Mouse (Mus musculus) liver, embryonic 16.5 days (tissue): ENCODE results near the gene Des. TPM values are rescaled to one million over a fixed set of nuclear protein-coding genes. Genes with fewer than 3 reads are reported as not detected.

Source experiments
- ATAC-seq: fragments of 200-750 bp; cut with Nextera tagmentation; 2 replicates; pipeline ENCODE4 v1.8.0; 2017; ENCODE audit warnings: low read depth, mild to moderate bottlenecking, moderate number of reproducible peaks, moderate library complexity
- H3K27ac ChIP-seq: fragments of 300-500 bp; sonication (generic); 2 replicates; pipeline ENCODE4 v1.5.1; 2014; ENCODE audit warnings: mild to moderate bottlenecking, low read length
- H3K27me3 ChIP-seq: fragments of 300-500 bp; sonication (generic); 2 replicates; pipeline ENCODE4 v1.6.1; 2014; ENCODE audit warnings: low read depth, low read length, mixed read lengths; ENCODE audit not compliant: control insufficient read depth, insufficient read depth
- H3K36me3 ChIP-seq: fragments of 300-500 bp; sonication (generic); 2 replicates; pipeline ENCODE4 v1.6.1; 2014; ENCODE audit warnings: mild to moderate bottlenecking; ENCODE audit not compliant: control insufficient read depth, insufficient read depth
- H3K4me1 ChIP-seq: fragments of 300-500 bp; sonication (generic); 2 replicates; pipeline ENCODE4 v1.6.1; 2014; ENCODE audit warnings: low read depth, low read length, mixed read lengths; ENCODE audit not compliant: control insufficient read depth
- H3K4me2 ChIP-seq: fragments of 300-500 bp; sonication (generic); 2 replicates; pipeline ENCODE4 v1.6.1; 2014; ENCODE audit warnings: low read depth, low read length, mixed read lengths
- H3K4me3 ChIP-seq: fragments of 300-500 bp; sonication (generic); 2 replicates; pipeline ENCODE4 v1.5.1; 2014; ENCODE audit warnings: low read depth, mild to moderate bottlenecking, low read length
- H3K9ac ChIP-seq: fragments of 300-500 bp; sonication (generic); 2 replicates; pipeline ENCODE4 v1.6.1; 2014; ENCODE audit warnings: low read depth, low read length
- H3K9me3 ChIP-seq: fragments of 300-500 bp; sonication (generic); replicated peaks from 2 replicates; pipeline ENCODE4 v1.6.1; 2016; ENCODE audit warnings: low read length; ENCODE audit not compliant: control insufficient read depth
- WGBS: fragments of 180-500 bp; shearing (Covaris S2); extraction: QIAGEN DNeasy Blood & Tissue Kit; methylation state at CpG from one replicate; pipeline ENCODE4 v1.1.7; 2014; ENCODE audit not compliant: insufficient replicate concordance; 5-methylcytosine and 5-hydroxymethylcytosine counted together
- polyA plus RNA-seq: library from polyadenylated mRNA; unstranded; fragments of >200 nt; fragmentation: Nextera tagmentation; extraction: Ambion mirVana; gene quantifications from 2 replicates; pipeline ENCODE4 v1.2.1, GENCODE M21; 2015

Gene Des
- polyA plus RNA-seq, 1 experiment from 2014 or later = 13.9 TPM

DNA sequence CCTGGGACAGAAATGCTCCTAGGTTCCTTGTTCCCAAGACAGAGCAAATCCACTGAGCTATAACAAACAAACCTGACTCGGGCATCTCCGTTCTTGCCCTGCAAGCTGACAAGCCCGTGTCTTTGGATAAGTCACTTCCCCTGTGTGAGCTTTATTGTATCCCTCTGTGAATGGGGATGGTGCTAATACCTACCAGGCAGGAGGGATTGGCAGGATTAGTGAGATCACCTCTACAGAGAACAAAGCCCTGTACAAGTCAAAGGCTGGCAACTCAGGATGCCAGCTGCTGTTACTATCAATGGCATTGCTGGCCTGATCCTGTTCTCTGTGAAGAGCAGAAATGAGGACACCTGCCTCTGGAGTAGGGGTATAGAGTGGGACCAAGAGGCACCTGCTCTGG lies 45.4 kb downstream of the Des start:
- Histone ChIP-seq H3K9ac (no peak overlapping the region), H3K4me2 (no peak overlapping the region)
- ATAC-seq = no peak

GRCm38 (mm10) chr1:75406173-75406572 lies 46.0 kb downstream of the Des start:
- no peaks in the 10 kb centered on the region for H3K27me3 ChIP-seq
- no peak for ATAC-seq
- 73% methylated on average over 15 of the region's 15 CpGs for WGBS
- H3K4me3 ChIP-seq = no peak overlapping the region
- H3K27ac ChIP-seq = no peak overlapping the region
- H3K4me1 ChIP-seq = no peaks in the 10 kb centered on the region
- no peak overlapping the region for H3K9ac ChIP-seq
- no peaks in the 10 kb centered on the region for H3K9me3 ChIP-seq
- H3K4me2 ChIP-seq = no peak overlapping the region
- no peaks in the 10 kb centered on the region for H3K36me3 ChIP-seq

More for the DNA sequence above, 45.4 kb downstream of the Des start:
- no peaks in the 10 kb centered on the region for H3K9me3 ChIP-seq
- no peaks in the 10 kb centered on the region for H3K36me3 ChIP-seq
- no peak overlapping the region for H3K4me3 ChIP-seq
- H3K27ac ChIP-seq = no peak overlapping the region
- WGBS = 61% methylated on average over 3 of the region's 3 CpGs
- no peaks in the 10 kb centered on the region for H3K4me1 ChIP-seq
- no peaks in the 10 kb centered on the region for H3K27me3 ChIP-seq

DNA sequence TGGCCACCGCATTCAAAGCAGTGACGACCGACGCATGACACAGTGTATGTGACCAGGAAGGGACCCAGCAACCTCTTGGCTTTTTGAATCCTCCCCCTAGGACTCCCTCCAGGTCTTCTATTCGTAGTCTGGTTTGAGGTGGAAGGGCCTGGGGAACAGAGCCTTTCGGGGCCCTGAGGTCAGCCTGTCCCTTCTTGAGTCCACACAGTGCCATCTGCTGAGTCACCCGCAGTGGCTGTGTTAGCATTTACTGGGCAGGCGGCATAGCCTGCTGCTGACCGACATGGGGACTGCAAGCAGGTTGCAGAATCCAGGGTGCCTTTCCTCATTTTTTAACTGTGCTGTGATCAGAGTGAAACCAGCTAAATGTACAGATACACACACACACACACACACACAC lies 46.9 kb downstream of the Des start:
- H3K27ac ChIP-seq = no peak overlapping the region
- H3K4me3 ChIP-seq = no peak overlapping the region
- no peak overlapping the region for H3K9ac ChIP-seq
- ATAC-seq = no peak
- H3K9me3 ChIP-seq = no peaks in the 10 kb centered on the region
- H3K36me3 ChIP-seq = no peaks in the 10 kb centered on the region
- 72% methylated on average over 9 of the region's 9 CpGs for WGBS
- H3K27me3 ChIP-seq = no peaks in the 10 kb centered on the region
- H3K4me1 ChIP-seq = no peaks in the 10 kb centered on the region
- H3K4me2 ChIP-seq = no peak overlapping the region

DNA sequence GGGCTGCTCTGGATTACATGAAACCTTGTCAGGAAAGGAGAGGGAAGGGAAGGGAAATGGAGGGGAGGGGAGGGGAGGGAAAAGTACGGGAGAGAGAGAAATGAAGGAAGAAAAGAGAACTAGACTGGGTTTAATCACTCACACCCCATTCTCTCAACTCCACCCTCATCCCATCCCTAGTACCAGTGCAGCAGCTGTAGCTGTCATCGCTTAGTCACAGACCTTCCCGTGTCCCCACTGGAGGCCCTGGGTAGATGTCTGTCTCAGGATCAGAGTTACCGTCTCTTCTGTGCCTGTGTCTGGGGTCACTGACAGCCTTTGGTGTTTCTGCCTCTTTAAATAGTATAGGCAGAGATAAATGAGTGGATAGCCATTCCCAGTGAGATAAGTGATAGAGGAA lies 48.1 kb downstream of the Des start:
- H3K4me3 ChIP-seq = no peak overlapping the region
- no peaks in the 10 kb centered on the region for H3K27me3 ChIP-seq
- no peak overlapping the region for H3K27ac ChIP-seq
- H3K36me3 ChIP-seq = no peaks in the 10 kb centered on the region
- no peak for ATAC-seq
- no peak overlapping the region for H3K9ac ChIP-seq
- no peaks in the 10 kb centered on the region for H3K9me3 ChIP-seq
- 66% methylated on average over 4 of the region's 4 CpGs for WGBS
- no peaks in the 10 kb centered on the region for H3K4me1 ChIP-seq
- no peak overlapping the region for H3K4me2 ChIP-seq

DNA sequence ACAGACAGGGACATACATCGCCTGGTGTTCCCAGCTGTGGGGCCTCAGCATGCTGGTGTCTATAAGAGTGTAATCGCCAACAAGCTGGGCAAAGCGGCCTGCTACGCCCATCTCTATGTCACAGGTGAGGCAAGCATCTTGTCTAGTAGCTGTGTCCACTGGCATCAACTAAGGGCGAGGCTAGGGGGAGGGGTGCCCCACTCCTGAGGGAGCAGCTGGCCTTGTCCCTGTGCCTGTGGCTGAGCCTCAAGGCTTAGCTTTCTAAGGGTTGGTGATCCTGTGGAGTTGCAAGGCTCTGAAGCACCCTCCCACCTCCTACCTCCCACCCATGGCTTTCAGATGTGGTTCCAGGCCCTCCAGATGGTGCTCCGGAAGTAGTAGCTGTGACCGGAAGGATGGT lies 49.8 kb downstream of the Des start:
- Histone ChIP-seq H3K36me3 (no peaks in the 10 kb centered on the region), H3K9me3 (no peaks in the 10 kb centered on the region), H3K4me3 (no peak overlapping the region), H3K27ac (no peak overlapping the region), H3K27me3 (no peaks in the 10 kb centered on the region), H3K4me1 (no peaks in the 10 kb centered on the region), H3K4me2 (no peak overlapping the region), H3K9ac (no peak overlapping the region)
- ATAC-seq = no peak
- WGBS = 66% methylated on average over 7 of the region's 7 CpGs

DNA sequence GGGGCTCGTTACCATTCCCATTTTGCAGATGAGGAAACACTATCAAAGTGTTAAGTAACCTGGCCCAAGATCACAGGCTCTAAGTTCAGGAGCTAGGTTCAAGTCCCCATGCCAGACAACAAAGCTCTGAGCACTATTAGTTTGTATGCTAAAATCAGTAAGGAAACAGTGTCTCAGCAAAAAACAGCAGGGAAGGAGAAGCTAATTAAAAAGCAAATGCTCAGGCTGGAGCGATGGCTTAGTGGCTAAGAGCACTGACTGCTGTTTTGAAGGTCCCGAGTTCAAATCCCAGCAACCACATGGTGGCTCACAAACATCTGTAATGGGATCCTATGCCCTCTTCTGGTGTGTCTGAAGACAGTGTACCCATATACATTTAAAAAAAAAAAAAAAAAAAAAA lies 52.1 kb downstream of the Des start:
- Histone ChIP-seq H3K4me1 (no peaks in the 10 kb centered on the region), H3K4me3 (no peak overlapping the region), H3K36me3 (no peaks in the 10 kb centered on the region), H3K4me2 (no peak overlapping the region), H3K27ac (no peak overlapping the region), H3K27me3 (no peaks in the 10 kb centered on the region; the same call in 1 of the 2 replicates), H3K9me3 (no peaks in the 10 kb centered on the region), H3K9ac (no peak overlapping the region)
- no peak for ATAC-seq
- WGBS = 59% methylated on average over 3 of the region's 3 CpGs

GRCm38 (mm10) chr1:75413749-75414148 lies 53.6 kb downstream of the Des start:
- no peaks in the 10 kb centered on the region; the same call in 1 of the 2 replicates for H3K27me3 ChIP-seq
- WGBS = 59% methylated on average over 3 of the region's 3 CpGs
- no peaks in the 10 kb centered on the region for H3K36me3 ChIP-seq
- no peak overlapping the region for H3K4me2 ChIP-seq
- H3K9me3 ChIP-seq = no peaks in the 10 kb centered on the region
- no peaks in the 10 kb centered on the region for H3K4me1 ChIP-seq
- no peak for ATAC-seq
- H3K9ac ChIP-seq = no peak overlapping the region
- no peak overlapping the region for H3K27ac ChIP-seq
- no peak overlapping the region for H3K4me3 ChIP-seq

Other genes starting within 250 kb of the Des start
- gene Nhej1, start 235.1 kb upstream of the Des start, polyA plus RNA-seq = 5.6 and 6.0 TPM in 2 replicates
- gene Slc23a3, start 226.4 kb upstream of the Des start, polyA plus RNA-seq = 2.5 and 2.6 TPM in 2 replicates
- 46.2 and 51.1 TPM in 2 replicates for gene Cnppd1, start 217.6 kb upstream of the Des start, polyA plus RNA-seq
- 47.7 and 52.7 TPM in 2 replicates for gene Retreg2, start 217.6 kb upstream of the Des start, polyA plus RNA-seq
- gene Zfand2b, start 191.7 kb upstream of the Des start, polyA plus RNA-seq = 41.0 and 41.1 TPM in 2 replicates
- gene Abcb6, start 179.9 kb upstream of the Des start, polyA plus RNA-seq = 55.5 and 56.5 TPM in 2 replicates
- 9.2 and 12.0 TPM in 2 replicates for gene Ankzf1, start 168.2 kb upstream of the Des start, polyA plus RNA-seq
- gene Atg9a, start 168.1 kb upstream of the Des start, polyA plus RNA-seq = 26.5 and 28.5 TPM in 2 replicates
- 3.7 and 3.9 TPM in 2 replicates for gene Glb1l, start 149.5 kb upstream of the Des start, polyA plus RNA-seq
- 73.3 and 73.4 TPM in 2 replicates for gene Stk16, start 149.5 kb upstream of the Des start, polyA plus RNA-seq
- gene Tuba4a, start 140.5 kb upstream of the Des start, polyA plus RNA-seq = 336 and 355 TPM in 2 replicates
- 0.25 TPM in 1 of 2 replicates, not detected in the other for gene A630095N17Rik, start 128.2 kb upstream of the Des start, polyA plus RNA-seq
- 33.8 and 33.9 TPM in 2 replicates for gene Dnajb2, start 123.9 kb upstream of the Des start, polyA plus RNA-seq
- 0.04 and 0.11 TPM in 2 replicates for gene Ptprn, start 95.8 kb upstream of the Des start, polyA plus RNA-seq
- 0.15 TPM in 1 of 2 replicates, not detected in the other for gene Resp18, start 81.9 kb upstream of the Des start, polyA plus RNA-seq
- gene Dnpep, start 42.3 kb upstream of the Des start, polyA plus RNA-seq = 52.4 and 52.7 TPM in 2 replicates
- 7.6 and 8.0 TPM in 2 replicates for gene Speg, start 15.0 kb downstream of the Des start, polyA plus RNA-seq
- gene Gmppa, start 75.6 kb downstream of the Des start, polyA plus RNA-seq = 32.5 and 35.7 TPM in 2 replicates
- 0.06 TPM in 1 of 2 replicates, not detected in the other for gene Asic4, start 90.1 kb downstream of the Des start, polyA plus RNA-seq
- gene Chpf, start 119.0 kb downstream of the Des start, polyA plus RNA-seq = 2.6 and 3.1 TPM in 2 replicates
- gene Tmem198, start 119.2 kb downstream of the Des start, polyA plus RNA-seq = 0.06 and 0.07 TPM in 2 replicates
- gene Obsl1, start 146.1 kb downstream of the Des start, polyA plus RNA-seq = 4.0 and 6.3 TPM in 2 replicates
- gene Inha, start 146.7 kb downstream of the Des start, polyA plus RNA-seq = 0.63 and 0.90 TPM in 2 replicates
- 4.9 and 5.7 TPM in 2 replicates for gene Stk11ip, start 161.2 kb downstream of the Des start, polyA plus RNA-seq
- gene Slc4a3, start 185.9 kb downstream of the Des start, polyA plus RNA-seq = 0.71 and 1.1 TPM in 2 replicates